Mouse (Mus musculus): ENCODE measurements around the gene Dusp3. TPM values are rescaled to one million over a fixed set of nuclear protein-coding genes. Genes with fewer than 3 reads are reported as not detected.
"Not testable (repeated sequence)": the region's sequence is repeated elsewhere in the genome, so short reads cannot be mapped to it uniquely, and the experiment has no call there.

Gene Dusp3
- total RNA-seq, 4 experiments from 2014 or later: 194 to 239 (median 216) TPM

DNA sequence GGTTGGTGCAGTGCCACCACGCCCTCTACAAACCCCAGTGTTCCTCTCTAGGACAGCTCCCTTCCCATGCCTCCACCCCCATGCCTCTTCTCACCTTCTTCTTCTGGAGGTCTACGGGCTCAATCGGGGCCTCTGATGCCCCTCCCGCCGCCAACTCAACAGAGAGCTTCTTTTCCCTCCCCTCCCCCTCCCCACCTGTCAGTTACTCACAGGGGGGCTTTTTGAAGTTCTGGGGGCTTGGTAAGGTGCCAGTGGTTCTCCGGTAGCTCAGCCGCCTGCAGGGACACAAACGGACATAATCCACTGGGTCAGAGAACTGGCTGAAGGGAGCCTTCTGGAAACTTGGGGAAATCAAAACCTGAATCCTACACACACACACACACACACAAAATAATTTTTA is 24.7 kb upstream of the Dusp3 start:
- DNase-seq (ENCODE audit: low spot score in 2 of 2): no peak

DNA sequence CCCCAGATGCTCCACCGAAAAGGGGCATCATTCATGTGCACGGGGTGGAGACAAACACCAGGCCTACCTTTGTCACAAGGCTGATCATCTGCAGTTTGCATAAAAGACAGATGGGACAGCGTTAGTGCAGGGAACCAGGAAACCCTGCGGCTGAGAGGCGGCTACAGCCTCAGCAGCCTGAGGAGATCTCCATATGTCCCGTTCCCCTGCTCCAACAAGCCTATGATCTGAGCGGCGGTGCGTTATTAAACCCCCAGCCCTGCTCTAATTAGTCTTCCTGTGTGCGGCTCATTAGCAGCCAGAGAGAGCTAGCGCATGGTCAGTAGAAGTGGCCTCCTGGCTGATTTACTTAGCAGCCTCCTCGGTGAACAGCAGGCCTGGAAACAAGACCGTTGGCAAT is 23.3 kb upstream of the Dusp3 start:
- DNase-seq (ENCODE audit: low spot score in 2 of 2): no peak

DNA sequence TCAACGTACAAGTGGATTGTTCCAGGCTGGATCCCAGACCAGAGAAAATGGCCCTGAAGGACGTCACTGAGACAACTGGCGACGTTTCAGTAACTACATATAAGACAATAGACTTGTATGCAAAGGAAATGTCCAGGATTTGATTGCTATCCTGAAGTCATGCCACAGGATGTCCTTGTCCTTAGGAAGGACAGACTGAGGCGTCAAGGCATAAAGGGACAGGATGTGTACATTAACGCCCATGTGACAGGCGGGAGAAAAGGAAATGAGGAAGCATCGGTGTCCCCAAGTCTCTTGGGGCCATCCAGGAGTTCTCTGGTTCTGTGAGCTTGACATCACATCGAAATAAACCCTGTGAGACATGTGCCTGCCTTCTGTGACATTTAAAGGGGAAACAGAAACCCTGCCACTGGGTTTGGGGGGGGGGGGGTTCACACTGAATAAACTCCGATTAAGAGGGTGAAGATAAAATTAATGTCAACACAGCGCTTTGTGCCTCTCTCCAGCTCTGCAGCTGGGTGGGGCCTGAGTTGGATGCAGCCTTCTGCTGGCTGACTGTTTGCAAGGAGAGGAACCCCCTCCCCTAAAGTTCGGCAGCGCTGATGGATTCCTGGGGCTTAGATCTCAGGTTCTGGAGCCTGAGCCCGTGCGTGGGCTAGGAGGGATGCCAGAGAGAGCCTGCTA is 22.3 kb upstream of the Dusp3 start:
- no peak for DNase-seq (ENCODE audit: low spot score in 2 of 2)

DNA sequence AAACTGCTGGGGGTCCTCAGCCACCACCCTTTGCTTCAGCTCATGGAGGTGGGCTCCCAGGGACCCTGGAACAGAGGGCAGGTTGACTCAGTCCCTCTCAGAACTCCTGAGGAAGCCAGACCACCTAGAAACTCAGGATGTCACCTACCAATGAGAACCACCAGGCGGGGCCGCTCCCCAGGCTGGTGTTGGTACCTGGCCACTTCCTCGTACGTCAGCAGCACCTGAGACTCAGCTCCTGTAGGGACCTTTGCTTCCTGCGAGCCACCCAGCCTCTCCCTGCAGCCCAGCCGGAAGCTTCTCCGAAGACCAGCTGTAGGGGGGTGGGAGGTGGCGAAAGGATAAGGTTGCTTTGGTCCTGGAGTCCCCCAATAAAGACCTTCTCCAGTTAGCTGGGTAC is 21.6 kb upstream of the Dusp3 start:
- no peak for DNase-seq (ENCODE audit: low spot score in 2 of 2)

DNA sequence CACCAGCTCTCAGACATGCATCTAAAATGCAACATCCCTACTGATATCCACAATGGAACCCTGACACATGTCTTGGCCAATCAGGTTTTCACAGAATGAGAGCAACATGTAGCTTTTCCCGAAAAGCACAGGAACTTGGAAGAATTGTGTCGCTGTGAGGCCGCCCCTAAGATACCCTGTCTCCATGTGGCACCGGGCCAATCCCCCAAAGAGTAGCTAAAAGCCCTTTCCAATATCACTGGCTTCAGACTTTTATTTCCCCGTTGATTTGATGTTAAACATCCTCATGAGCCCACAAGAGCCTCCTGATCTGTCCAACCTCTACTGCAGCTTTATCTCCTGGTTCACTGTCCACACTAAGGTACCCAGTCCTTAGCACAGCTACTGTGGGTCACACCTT is 19.9 kb upstream of the Dusp3 start:
- DNase-seq (ENCODE audit: low spot score in 2 of 2): no peak

DNA sequence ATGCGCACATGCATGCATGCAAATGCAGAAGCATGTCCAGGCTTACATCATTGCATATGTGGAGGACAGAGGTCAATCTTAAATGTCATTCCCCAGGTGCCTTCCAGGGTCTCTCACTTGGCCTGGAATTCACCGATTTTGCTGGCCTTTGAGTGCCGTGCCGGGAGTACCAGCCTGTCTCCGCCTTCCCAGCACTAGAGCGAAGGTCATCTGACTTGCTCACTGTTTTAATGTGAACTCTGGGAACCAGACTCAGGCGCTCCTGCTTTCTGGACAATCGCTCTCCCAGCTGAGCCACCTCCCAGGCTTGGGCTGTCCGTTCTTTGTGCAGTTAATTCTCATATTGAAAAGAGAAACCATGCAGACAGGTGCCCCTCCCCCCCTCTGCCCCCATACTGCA is 19.5 kb upstream of the Dusp3 start:
- DNase-seq (ENCODE audit: low spot score in 2 of 2): no peak

DNA sequence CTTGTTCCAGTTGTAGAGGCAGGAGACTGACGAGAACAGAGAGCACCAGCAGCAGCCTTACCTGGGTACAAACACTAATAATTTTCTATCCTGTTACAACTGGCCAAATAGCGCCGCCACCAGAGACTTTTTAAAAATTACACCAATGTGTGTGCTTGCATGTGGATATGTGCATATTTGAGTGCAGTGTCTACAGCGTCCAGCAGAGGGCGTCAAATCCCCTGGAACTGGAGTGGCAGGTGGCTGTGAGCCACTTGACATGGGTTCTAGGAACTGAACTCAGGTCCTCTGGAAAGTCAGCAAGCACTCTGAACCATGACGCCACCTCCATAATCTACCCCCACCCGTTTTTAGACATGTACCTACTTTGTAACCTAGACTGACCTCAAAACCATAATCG is 17.4 kb upstream of the Dusp3 start:
- no peak for DNase-seq (ENCODE audit: low spot score in 2 of 2)

DNA sequence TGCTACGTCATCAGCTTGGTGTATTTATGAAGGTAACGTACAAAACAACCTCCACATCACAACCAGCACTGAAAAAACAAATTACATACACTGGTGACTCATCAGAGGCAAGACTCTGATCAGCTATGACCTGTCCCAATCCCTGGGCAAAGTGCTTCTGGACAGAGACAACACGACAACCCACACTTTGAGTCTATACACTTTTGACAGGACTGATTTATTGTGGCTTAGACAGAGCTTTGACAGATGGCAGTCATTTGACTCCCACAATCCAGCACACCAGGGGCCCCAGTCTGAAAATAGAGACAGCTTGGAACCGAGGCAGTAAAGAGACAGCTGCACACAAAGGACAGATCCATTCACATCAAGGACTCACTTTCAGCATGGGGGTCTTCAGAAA is 12.7 kb upstream of the Dusp3 start:
- no peak for DNase-seq (ENCODE audit: low spot score in 2 of 2)

DNA sequence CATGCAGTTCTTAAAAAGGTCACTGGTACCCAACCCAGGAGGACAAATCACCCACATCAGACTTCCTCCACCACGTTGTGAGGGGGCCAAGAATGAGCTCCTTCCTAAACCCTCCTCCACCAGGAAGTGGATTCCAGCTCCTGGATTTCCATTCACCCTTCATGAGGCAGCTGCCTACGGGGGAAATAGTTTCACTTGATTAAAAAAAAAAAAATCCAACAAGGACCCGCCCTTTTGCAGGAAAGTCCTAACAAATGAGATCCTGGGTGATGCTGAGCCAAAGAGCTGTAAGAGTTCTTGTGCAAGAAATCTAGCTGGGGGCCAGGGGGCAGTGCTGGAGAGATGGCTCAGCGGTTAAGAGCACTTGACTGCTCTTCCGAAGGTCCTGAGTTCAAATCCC is 11.4 kb upstream of the Dusp3 start:
- no peak for DNase-seq (ENCODE audit: low spot score in 2 of 2)

DNA sequence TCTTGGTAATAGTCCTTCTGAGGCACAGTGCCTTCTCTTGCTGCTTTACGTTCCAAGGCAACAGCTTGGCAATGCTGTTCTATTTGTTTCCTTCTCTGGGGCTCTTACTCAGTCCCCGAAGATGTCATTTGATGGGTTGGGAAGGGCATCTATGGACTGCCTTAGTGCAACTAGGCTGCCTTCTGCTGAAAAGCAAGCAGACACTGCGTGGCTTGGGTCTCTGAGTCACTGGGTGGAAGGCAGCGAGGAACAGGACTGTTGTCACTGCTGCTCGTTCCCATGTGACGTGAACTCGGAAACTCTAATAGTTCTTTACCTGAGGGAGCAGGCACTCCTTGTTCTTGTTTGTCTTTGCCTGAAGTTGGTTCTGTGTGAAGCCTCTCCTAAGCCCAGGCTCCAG is 9.1 kb upstream of the Dusp3 start:
- no peak for DNase-seq (ENCODE audit: low spot score in 2 of 2)

DNA sequence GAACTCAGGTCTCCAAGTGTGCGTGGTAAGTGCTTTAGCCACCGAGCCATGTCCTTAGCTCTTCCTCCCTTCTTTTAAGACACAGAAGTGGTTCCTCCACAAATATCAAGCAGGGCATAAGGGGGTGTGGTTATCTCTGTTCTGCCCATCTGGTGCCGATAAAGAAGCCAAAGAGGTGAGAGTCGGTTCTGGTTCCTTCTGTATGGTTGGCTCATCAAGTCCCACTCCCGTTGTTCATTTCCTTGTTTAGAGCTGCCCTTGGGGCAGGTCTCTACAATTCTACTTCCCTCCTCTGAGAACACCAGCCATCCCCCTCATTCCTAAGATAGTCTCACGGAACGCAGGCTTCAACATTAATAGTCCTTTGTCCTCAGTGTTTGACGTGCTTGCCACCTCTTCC is 7.3 kb upstream of the Dusp3 start:
- DNase-seq (ENCODE audit: low spot score in 2 of 2): no peak

DNA sequence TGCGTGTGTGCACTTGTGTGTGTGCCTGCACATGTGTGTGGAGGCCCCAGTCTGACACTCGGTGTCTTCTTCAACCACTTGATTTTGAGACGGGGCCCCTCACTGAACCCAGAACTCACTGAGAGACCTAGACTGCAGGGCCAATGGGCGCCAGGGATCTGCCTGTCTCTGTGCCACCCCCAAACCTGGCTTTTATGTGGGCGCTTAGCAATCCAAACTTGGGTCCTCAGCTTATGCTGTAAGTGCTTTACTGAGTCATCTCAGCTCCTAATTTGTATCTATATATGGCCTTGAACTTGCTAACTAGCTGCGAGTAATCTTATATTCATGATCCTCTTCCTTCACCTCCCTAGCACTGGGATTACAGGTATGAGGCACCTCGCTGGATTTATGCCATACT is 5.6 kb upstream of the Dusp3 start:
- DNase-seq (ENCODE audit: low spot score in 2 of 2): peak; percentile 36 to 78

DNA sequence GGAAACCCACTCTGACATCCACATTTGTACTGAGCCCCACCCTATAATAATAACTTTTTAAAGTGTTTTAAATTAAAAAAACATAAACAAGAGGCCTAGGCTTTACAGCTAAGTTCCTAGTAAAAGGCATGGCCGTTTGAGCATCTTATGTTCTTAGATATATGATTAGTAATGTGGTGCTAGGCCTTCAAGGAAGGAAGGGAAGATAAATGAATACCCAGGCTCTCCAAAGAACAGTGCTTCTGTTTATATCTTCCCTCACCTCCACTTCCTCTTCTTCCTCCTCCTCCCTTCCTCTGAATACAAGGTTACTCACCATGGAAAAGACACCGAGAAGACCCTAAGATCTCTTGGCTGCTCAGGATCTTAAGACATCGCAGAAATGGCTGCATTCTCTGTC is 5.0 kb upstream of the Dusp3 start:
- DNase-seq (ENCODE audit: low spot score in 2 of 2): no peak

DNA sequence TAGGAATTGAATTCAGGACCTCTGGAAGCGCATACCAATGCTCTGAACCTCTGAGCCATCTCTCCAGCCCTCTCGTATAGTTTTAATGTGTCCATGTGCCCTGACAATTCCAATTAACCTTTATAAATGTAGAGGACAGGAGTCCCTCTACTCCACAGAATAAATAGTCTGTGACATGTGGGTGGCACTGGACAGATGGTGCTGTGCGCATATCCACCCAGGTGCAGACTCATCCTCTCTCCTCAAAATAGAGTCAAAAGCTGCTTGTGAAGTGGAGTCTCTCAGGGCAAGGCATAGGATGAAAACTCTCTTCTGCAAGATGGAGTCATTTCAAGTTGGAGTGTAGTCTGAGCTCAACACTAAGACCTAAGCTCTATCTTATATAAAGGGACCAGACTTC is 3.4 kb upstream of the Dusp3 start:
- peak in 1 of 2 experiments; percentile 71 for DNase-seq (ENCODE audit: low spot score in 2 of 2)

DNA sequence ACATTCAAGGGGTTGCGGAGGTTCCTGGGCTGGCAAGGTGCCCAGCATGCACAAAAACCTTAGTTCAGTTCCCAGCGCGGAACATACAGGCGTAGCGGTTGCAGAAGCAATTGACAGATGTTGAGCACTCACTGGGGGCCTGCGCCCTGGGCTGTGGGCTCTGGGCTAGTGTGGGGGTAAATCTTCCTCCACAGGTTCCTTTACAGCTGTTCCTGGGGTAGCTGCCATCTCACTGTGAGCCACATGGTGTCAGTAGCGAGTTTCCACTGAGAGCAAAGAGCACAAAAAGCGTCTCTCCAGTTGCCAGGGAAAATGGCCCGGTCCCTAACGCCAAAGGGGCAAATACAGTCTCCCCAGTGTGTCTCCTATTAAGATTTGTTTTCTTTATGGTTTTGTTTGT is 823 bp downstream of the Dusp3 start:
- peak; percentile 72 to 83 for DNase-seq (ENCODE audit: low spot score in 2 of 2)

DNA sequence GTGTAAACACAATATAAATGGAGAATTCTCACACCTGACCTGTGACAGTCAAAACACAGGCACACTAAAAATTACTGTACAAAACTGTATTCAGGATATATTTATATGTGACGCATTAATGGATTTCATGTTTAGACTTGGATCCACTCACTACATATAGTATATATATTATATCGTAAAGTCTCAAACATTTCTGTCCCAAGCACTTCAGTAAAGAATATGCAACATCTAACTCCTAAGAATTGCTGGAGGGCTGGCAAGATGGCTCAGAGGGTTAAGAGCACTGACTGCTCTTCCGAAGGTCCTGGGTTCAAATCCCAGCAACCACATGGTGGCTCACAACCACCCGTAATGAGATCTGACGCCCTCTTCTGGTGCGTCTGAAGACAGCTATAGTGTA is 1.4 kb downstream of the Dusp3 start:
- not testable (repeated sequence) for DNase-seq (ENCODE audit: low spot score in 2 of 2)

DNA sequence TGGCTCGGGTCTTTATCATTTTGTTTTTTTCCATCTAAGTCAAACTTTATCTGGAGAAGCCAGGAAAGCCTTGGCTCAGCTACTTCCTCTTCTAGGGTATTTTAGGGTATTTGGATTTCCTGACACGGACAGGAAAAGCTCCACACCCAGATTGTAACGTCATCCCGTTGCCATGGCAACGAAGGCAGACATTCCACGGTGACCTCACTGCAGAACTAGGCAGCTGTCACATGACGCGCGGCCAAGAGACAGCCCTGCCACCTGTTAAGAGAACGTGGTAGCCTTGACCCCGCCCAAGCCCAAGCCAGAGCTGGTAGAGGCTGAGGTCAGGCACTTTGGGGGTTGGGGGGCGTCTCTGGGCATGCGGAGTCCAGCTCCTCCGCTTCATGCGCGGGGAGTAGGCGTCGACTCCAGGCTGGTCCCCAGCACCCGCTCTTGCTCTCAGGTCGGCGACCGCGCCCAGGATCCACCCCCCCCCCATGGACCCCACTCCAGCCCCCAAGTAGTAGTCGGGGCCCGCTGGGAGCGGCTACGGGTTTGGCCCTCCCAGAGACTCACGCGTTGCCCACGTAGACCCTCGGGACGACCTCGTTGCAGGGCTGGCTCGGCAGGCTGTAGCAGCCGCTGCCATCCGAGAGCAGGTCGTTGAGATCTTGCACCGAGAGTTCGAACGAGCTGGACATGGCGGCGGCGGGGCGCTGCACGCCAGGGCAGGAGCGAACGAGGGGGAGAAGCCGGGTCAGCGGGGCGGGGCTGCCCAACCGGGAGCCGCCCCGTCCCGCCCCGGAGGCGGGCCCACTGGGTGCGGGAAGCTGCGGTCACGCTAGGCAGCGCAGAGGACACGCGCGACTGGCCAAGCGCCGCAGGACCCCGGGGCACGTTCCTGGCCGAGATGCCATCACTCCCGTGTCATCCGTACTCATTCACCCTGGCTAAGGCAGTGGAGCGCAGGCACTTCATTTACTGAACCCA is 2.5 kb downstream of the Dusp3 start, which contains the start of gene Cfap97d1:
Gene Cfap97d1, plus strand, starts transcription at position 226 of the 972 bp plus-strand sequence.
- peak; percentile 82 to 97 for DNase-seq (ENCODE audit: low spot score in 2 of 2)

DNA sequence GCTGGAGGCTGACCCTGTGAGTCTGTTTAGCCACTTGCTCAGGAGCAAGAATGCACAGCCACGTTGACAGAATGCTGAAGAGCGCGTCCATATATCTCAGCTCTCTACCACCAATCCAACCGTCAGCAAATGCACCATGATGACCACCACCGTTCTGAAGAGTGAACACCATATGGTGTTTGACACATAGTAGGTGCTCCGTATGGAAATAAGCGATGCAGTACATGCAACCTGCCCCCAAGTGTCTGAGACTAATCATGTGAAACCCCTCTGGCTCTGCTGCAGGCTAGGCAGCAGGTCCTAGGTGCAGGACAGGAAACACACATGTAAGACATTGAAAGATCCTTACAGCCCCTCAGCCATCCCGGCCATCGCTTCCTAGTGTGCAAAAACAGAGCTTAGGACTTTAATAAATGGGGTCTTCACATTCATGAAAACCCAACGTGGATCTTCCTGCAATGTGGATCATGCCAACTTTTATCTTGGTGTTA is 3.3 kb downstream of the Dusp3 start:
- no peak for DNase-seq (ENCODE audit: low spot score in 2 of 2)

DNA sequence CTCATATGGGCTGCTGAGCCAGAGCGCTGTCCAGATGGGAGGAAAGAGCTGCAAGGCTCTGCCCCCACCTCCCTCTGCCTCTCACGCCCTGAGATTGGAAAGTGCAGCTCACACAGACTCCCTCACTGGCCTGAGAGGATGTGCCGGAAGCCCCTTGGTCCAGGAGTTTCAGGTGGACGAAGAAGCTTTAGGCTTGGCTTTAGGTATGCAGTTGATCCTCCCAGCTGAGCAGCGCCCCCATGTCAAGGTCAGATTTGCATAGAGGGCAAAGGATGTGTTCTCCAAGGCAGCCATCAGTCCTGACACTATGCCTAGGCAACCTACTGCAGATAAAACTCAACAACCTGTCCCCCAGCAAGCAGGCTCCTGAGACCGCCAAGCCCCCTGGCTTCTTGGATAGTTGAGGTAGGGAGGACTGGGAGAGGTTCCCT is 3.8 kb downstream of the Dusp3 start:
- no peak for DNase-seq (ENCODE audit: low spot score in 2 of 2)

DNA sequence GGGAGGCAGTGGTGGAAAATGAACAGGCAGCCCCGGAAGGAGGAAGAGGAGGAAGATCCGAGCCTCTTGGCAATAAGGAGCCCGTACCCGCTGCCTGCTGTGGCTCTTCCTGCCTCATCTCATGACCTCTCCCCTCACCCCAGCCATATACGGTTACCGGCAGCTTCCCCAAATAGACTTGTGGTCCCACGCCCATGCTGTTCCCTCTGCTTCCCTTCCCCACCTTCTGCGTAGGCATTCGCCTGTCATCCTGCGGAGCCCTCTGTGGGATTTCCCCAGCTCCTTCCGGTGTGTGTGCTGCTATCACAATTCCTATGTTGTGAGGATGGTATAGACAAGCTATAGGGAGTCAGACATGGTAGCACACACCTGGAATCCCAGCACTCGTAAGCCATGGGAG is 5.0 kb downstream of the Dusp3 start:
- DNase-seq (ENCODE audit: low spot score in 2 of 2): peak in 1 of 2 experiments; percentile 50

DNA sequence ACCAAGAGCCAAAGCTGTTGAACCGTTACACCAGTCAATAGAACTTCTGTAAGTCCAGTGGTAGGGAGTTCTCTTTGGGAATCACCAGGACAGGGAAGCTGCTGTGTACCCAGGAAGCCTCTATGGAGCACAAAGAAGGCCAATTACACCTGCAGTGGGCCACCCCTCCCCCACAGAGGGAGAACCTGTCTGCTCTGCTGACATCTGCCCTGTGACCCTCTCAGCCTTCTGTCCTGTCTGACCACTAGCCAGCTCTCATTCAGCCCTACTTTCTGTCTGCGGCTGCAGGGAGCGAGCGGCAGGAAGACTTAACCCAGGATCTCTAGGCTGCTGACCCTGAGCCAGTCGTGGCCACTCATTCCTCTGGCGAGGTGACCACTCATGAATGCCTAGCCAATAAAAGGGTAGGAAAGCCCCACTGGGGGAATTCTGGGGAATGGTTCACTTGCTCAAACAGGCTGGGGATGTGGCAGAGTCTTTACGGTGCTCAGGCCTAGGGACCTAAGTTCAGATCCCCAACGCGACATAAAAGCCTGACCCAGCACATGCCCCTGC is 6.1 kb downstream of the Dusp3 start:
- no peak for DNase-seq (ENCODE audit: low spot score in 2 of 2)

DNA sequence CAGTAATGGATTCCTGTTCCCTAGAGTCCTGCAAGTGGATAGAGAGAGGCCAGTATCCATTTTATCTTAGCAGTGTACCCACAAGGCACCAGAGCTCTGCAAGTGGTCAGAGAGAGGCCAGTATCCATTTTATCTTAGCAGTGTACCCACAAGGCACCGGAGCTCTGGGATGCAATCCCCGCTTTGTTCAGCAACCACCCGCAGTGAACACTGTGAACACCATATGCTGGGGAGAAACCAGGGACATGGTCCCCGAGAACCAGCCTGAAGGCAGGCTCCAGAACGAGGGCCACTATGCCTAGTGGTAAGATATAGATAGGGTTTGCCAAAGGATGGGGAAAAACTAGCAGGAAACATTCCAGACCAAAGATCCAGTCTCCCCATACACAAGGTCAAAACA is 7.7 kb downstream of the Dusp3 start:
- no peak for DNase-seq (ENCODE audit: low spot score in 2 of 2)

All from left cerebral cortex, adult 8-10 months (tissue).